Mouse (Mus musculus) kidney, adult 18-20 months (tissue): Measurements from ENCODE around the gene Sox18.

Experiments used
- DNase-seq: peaks from one replicate; pipeline ENCODE4 v3.0.0; 2021

Gene Sox18

GRCm38 (mm10) chr2:181679951-181680715 lies 8.7 kb upstream of the Sox18 start, which contains the start of gene Tcea2:
Tcea2 (plus strand) TSS chr2:181680310.
- peak; percentile 83 for DNase-seq

- DNase-seq: peak; percentile 86
These were observed 7.3 kb upstream of the Sox18 start for GRCm38 (mm10) chr2:181678780-181679179.

DNA sequence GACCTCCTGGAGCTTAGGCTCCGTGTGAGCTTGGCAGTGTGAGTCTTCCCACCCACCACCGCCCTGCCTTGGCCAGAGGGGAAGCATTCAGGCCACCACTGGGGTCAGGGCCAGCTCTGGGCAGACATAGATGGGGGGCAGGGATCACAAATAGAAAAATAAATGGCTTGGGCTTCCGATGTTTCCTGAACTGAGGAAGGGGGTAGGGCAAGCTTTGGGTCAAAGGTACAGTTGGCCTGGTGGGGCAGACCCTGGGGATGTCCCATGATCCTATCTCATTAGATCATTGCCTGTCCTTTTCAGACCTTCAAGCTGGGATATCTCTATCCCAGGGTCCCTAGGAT lies 6.3 kb upstream of the Sox18 start:
- no peak for DNase-seq

- peak; percentile 46 for DNase-seq
These were observed 5.8 kb upstream of the Sox18 start for GRCm38 (mm10) chr2:181677096-181677754.

DNA sequence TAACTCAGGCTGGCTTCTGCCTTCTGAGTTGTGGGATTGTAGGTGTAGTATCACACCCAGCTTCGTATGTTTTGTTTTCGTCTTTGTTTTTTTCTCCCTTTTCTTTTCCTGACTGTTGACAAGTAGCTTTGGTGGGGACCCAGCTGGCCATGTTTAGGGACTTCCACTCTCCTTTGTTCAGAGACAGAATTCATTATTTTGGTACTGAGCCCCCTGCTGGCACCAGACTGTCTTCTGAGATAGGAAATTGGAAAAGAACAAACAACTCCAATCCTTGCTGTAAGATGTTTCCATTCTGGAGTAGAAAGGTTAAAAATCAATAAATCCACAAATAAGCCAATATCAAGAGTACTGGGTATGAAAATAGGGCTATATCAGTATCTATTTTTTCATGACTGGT lies 5.0 kb upstream of the Sox18 start:
- DNase-seq: no peak

DNA sequence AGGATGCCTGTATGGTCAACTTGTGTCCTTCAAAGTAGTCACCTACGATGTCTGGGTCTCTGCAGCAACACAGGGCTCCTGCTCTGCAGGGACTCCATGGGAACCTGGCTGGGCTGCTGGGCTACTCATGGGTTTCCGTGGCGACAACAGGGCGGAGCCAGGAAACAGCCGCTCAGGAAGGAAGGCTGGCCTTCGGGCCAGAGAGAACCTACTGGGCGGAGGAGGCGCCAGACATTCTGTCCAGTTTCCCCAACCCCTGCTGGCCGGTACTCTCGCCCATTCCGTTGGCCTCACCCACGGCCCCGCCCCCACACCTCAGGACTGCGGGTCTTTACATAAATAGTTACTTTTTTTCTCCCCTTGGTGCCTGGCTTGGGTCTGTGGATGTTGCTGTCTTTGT lies 4.0 kb upstream of the Sox18 start:
- peak; percentile 79 for DNase-seq

GRCm38 (mm10) chr2:181674934-181675333 lies 3.5 kb upstream of the Sox18 start:
- no peak for DNase-seq

DNA sequence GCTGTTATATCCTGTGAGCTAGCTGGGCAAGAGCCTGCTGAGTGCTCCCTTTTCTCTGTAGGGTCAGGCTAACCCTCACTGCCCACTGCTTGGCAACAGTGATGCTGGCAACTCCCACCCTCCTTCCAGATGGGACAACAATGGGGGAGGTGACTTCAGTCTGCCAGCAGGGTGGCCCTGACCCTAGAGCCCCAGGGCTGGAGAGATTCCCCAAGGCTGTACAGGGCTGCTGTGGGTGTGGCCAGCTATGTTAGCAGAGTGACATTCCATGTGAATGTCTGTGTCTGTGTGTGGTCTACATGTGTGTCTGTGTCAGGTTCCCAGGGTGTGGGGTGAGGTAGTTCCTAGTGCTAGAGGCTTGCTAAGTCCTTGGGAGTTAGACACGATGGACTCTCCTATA lies 2.1 kb upstream of the Sox18 start:
- peak; percentile 12 for DNase-seq

- no peak for DNase-seq
These were observed 544 bp upstream of the Sox18 start for GRCm38 (mm10) chr2:181671984-181672383.

DNA sequence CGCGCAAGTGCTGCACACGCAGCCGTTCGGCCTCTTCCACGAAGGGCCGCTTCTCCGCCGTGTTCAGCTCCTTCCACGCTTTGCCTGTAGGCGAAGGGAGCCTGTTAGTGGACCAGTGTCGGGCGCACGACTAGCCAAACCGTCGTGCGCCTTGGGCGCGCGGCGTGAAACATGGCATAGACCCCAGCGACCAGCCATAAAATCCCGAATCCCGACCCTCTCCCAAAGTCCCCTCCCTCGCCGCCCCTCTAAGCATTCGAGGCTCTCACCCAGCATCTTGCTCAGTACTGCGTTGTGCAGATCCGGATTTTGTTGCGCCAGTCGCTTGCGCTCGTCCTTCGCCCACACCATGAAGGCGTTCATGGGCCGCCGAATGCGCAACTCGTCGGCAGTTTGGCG lies 528 bp downstream of the Sox18 start:
- no peak for DNase-seq

GRCm38 (mm10) chr2:181670285-181670912 lies 1.0 kb downstream of the Sox18 start:
- DNase-seq: peak; percentile 37

DNA sequence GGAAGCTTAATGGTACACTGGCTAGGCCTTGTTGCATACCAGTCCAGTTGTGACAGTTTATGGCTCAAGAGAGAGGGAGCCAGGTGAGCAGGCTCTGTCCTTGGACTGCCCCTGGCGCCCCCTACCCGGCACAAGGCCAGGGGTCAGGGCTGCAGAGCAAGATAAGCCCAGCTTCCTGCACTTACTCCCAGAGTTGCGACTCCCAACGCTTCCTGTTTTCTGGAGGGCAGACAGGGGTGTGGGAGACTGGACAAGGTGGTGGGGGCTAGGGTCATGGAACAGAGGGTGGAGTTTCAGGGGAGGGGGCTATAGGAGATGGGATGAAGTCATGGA lies 8.2 kb downstream of the Sox18 start:
- peak; percentile 74 for DNase-seq

- no peak for DNase-seq
These were observed 8.7 kb downstream of the Sox18 start for GRCm38 (mm10) chr2:181662620-181663297.

DNA sequence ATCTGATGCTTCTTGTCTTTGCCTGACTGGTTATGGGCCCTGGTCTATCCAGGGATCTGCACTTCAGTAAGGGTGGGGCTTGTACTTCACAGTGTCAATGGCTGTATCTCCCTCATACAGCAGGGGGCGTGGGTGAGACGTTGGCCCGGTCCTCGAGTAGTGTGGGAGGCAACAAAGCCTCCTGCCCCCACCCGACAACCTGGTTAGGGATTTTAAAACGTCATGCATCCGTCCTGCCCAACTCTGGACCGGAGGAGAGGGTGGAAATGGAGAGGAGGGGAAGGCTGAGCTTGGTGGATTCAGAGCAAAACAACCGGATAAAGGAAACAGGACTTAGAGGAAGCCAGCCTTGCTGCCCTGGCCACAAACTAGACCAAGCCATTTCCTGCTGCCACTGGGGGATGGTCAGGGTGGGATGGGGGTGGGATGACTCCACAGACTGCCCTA lies 11.8 kb downstream of the Sox18 start:
- DNase-seq: peak; percentile 87

GRCm38 (mm10) chr2:181658930-181659555 lies 12.4 kb downstream of the Sox18 start:
- DNase-seq: peak; percentile 75

GRCm38 (mm10) chr2:181658528-181658927 lies 12.9 kb downstream of the Sox18 start:
- DNase-seq: no peak

DNA sequence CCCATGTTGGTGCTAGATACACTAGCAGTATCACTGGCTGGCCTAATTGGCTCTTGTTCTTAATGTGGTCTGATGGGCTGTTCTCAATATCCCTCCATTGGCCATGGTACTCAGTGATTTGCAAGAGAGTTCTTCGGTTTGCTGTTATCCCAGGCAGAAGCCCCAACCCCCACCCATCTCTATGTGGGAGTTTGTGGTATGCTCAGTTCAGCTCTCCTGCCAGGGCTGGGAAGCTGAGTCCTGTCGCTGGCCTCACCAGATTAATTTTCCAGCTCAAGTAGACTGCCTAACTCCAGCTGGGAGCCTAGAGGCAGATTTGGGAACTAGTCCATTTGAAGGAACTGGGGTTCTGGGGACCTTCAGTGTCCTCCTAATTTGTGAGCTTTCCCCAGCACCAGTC lies 14.0 kb downstream of the Sox18 start:
- DNase-seq: no peak

DNA sequence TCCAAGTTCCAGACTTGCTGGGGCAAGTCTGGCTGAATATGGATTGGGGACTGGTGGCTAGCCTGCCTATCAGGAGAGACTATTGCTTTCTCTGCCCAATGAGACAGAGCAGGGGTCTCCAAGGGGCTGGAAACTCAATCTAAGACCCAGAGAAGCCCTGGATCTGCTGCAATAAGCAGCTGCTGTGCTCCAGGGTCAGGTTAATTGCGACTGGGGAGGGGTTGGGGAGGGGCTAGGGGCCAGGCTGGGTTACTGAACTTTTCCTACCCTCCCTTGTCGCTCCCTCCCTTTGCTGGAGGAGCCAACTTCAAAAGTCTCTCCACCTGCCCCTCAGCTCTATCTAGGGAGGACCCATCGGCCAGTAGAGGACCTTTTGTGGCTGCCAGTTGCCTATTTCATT lies 14.7 kb downstream of the Sox18 start, which contains the start of gene Gm29797:
Gm29797 (plus strand) TSS at position 301 of the 400 bp plus-strand sequence.
- DNase-seq: no peak

- no peak for DNase-seq
These were observed 17.9 kb downstream of the Sox18 start for GRCm38 (mm10) chr2:181653523-181653922.

DNA sequence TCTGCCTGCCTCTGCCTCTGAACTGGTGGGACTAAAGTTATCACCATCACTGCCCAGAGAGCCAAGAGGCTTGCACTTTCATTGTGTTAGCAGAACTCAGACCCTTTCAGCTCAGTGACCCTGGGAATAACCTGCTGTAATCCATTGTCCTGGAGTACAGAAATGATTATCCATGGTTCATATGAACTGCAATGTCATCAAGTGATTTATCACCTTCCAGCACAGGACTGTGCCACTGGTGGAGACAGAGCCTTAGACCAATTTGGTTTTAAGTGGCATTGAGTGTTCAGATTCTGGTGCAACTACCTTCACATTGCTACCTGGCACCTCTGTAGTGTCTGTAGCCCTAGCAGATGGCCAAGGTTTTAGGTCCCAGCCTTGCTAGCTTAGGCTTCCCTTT lies 18.4 kb downstream of the Sox18 start:
- no peak for DNase-seq

- no peak for DNase-seq
These were observed 22.5 kb downstream of the Sox18 start for GRCm38 (mm10) chr2:181648926-181649325.

DNA sequence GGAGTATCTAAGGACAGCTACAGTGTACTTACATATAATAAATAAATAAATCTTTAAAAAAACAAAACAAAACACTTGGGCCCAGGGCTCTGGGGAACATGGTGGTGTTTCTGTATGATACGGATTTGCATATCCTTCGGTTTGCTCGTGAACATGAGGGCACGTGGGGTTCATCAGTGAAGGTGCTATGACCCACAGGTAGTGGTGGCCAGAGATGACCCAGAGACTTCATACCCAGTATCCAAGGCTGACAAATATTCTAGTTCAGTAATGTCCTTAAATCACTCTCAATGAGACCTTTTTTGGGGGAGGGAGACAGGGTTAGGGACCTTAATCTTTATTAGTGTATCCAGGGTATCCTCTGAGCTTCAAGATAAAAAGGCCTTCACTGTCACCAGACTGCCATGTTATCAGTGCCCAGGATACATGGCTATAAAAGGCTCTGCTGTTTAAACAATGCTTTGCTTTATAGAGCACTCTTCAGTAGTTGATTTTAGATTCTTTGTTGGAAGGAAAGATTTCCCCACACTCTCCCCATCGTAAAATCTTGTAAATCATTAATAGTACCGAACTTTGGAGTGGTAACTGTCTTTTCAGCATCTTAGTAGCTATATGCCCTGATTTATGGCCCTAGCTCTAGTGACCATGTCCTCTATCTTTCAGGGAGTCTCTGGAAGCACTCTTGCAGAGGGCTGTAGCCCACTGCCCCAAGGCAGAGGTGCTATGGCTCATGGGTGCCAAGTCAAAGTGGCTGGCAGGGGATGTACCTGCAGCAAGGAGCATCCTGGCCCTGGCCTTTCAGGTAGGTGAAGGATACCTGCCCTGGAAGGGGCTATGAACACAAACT lies 24.6 kb downstream of the Sox18 start:
- no peak for DNase-seq
